Mouse (Mus musculus) thymus, postnatal 36 days (tissue): Measurements from ENCODE around the gene Tarsl2.

Source experiments
- DNase-seq, 2 experiments: peaks; one replicate each; pipeline ENCODE4 v3.0.0; 2022; ENCODE audit warnings: mixed read lengths in 2 of 2

The Tarsl2 gene

GRCm38 (mm10) chr7:65737286-65738040, 92.8 kb downstream of the Tarsl2 start:
- DNase-seq, result no peak
